Mouse (Mus musculus): ENCODE results near the gene Sntb2. TPM values are rescaled to one million over a fixed set of nuclear protein-coding genes. Genes with fewer than 3 reads are reported as not detected.
A peak's percentile ranks its signal among the peaks of the same experiment; 100 is the strongest.
"Not testable (repeated sequence)": the region's sequence is repeated elsewhere in the genome, so short reads cannot be mapped to it uniquely, and the experiment has no call there.

Sntb2 gene
- total RNA-seq, 2 experiments from 2014 or later = 12.7 to 13.7 TPM

- DNase-seq = no peak
- intact Hi-C loops (cut with DNase I) = loop anchor here (2.0 kb wide), 1 partner anchor 17 kb away; no protein-coding TSS in a partner anchor
These were observed 94.5 kb downstream of the Sntb2 start for GRCm38 (mm10) chr8:107030058-107030457.

- intact Hi-C loops (cut with DNase I) = loop anchor here (1.0 to 2.0 kb wide), 2 partner anchors 16 to 25 kb away; partner anchors contain the start of genes Cog8 and Nip7
These were observed 95.4 kb downstream of the Sntb2 start, which contains the start of gene Vps4a for GRCm38 (mm10) chr8:107030650-107031576. Gene Vps4a (plus strand): TSS chr8:107031222.

GRCm38 (mm10) chr8:107031577-107032090 lies 96.1 kb downstream of the Sntb2 start:
- no peak for DNase-seq
- intact Hi-C loops (cut with DNase I) = loop anchor here (1.0 to 2.0 kb wide), 2 partner anchors 15 to 25 kb away; partner anchors contain the start of genes Cog8 and Nip7

More at GRCm38 (mm10) chr8:107030650-107031576, 95.4 kb downstream of the Sntb2 start, which contains the start of gene Vps4a:
- DNase-seq = peak; percentile 96 to 98

DNA sequence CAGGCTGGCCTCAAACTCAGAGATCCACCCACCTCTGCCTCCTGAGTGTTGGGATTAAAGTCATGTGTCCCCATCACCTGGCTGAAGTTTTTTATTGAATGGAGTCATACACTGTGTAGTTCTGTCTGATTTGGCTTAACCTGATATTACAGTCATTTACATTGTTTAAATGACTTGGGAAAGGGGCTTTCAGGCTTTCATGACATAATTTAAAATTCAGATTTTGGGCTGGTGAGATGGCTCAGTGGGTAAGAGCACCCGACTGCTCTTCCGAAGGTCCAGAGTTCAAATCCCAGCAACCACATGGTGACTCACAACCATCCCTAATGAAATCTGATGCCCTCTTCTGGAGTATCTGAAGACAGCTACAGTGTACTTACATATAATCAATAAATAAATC lies 98.1 kb downstream of the Sntb2 start:
- intact Hi-C loops (cut with DNase I); DNase-seq: not testable (repeated sequence)

- intact Hi-C loops (cut with DNase I) = no loop called here
- no peak for DNase-seq
These were observed 100.1 kb downstream of the Sntb2 start for GRCm38 (mm10) chr8:107035641-107036040.

DNA sequence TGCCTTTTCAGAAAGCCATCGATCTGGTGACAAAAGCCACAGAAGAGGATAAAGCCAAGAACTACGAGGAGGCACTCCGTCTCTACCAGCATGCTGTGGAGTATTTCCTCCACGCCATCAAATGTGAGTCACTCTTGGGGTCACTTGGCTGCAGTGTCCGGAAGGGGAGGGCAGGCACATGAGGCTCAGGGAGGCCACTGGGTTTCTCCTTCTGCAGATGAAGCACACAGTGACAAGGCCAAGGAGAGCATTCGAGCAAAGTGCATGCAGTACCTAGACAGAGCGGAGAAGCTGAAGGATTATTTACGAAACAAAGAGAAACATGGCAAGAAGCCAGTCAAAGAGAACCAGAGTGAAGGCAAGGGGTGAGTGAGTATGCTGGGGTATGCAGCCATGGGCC lies 101.1 kb downstream of the Sntb2 start:
- no peak for DNase-seq
- intact Hi-C loops (cut with DNase I) = no loop called here

- DNase-seq = no peak
- intact Hi-C loops (cut with DNase I) = no loop called here
These were observed 105.1 kb downstream of the Sntb2 start for GRCm38 (mm10) chr8:107040632-107041031.

GRCm38 (mm10) chr8:107045478-107045877 lies 109.9 kb downstream of the Sntb2 start:
- intact Hi-C loops (cut with DNase I) = no loop called here

DNA sequence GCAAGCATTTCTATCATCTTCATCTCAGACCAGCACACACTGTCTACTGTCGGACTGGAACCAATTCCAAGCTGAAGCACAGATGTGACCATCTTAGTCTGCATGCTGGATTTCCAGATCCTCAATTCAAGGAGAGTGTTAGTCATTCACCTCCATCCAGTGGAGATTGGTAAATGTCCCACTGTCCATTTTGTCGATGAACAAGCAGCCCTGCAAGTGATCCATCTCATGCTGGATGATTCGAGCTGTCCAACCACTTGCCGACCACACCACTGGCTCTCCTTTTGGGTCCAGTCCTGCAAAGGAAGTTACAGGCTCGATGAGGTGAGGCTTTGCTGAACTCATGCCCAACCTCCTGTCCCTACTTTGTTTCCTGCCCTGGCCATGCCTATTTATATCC lies 111.4 kb downstream of the Sntb2 start:
- intact Hi-C loops (cut with DNase I) = loop anchor here (2.0 kb wide), 1 partner anchor 16 kb away; the partner anchor contains the start of gene Vps4a
- no peak for DNase-seq

More at GRCm38 (mm10) chr8:107045478-107045877, 109.9 kb downstream of the Sntb2 start:
- DNase-seq = no peak

- DNase-seq = peak; percentile 82 to 88
- intact Hi-C loops (cut with DNase I) = no loop called here
These were observed 112.8 kb downstream of the Sntb2 start, which contains the start of gene Pdf for GRCm38 (mm10) chr8:107048061-107048941. Gene Pdf (minus strand): TSS chr8:107048614.

DNA sequence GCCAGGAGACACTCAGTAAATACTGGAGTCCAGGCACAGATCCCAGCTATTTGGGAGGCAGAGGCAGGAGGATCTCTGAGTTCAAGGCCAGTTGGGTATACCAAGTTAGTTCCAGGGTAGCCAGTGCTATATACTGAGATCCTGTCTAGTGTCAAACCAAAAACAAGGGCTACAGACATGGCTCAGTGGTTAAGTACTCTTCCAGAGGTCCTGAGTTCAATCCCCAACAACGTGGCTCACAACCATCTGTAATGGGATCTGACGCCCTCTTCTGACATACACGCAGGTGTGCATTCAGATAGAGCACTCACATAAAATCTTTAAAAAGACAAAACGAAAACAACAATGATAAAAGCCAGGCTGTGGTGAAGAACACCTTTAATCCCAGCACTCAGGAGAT lies 113.9 kb downstream of the Sntb2 start:
- intact Hi-C loops (cut with DNase I) = no loop called here
- no peak for DNase-seq

DNA sequence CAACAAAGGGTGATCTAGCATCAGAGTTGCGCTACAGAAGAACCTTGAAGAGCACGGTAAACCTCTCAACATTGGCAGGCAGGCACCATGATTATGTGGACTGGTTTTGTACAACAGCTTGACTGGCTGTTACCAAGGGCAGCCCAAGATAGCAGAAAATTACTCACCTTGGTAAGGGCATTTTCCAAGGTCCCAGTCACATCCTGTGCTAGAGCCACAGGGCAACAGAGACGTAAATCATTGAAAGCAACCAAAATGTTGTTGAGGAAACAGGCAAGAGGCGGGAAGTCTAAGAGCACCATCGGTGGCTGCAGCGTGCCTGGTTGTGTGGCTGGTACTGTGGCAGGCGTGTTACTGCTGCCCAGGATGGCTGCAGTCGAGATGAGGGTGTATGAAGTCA lies 116.5 kb downstream of the Sntb2 start:
- intact Hi-C loops (cut with DNase I) = no loop called here

DNA sequence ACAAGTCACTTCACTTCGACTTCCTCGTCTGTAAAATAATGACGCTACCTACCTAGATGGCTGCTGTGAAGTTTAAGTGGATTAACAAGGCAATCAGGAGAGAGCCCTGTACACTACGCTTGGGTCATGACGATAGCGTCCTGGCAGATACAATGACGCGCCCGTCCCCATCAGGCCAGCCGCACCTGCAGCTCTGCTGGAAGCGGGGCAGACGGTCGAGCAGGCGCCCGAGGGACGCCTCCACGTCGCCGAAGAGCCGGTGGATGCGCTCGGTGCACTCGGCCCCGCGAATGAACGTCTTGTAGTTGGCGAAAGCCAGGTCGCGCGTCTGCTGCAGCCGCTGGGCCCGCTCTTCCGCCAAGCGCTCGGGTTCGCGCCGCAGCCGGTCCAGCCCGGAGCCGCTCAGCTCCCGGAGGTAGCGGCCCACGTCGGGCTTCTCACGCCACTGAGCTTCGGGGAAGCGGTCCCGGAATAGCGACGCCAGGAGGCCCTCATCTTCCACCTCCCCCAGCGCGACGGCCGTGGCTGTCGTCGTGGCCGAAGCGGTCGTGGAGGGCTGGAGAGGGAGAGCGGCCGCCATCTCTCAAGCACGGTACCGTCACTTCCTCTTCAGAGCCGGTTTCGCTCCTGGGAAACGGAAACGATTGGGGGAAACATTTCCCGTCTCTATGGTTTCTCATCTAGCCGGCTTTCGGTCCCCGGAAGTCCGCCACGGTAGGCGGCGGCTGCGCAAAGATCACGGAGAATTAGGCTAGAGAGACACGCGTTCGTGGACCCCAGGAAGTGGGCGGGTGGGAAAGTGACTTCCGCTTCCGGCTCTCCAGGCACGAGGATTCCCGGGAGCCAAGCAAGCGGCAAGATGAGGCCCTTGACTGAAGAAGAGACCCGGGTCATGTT lies 120.8 kb downstream of the Sntb2 start, which contains the start of the genes Cog8 and Nip7:
TSS of gene Cog8 (minus strand) at position 614 of the 897 bp plus-strand sequence.
TSS of gene Nip7 (plus strand) at position 802 of the 897 bp plus-strand sequence.
- intact Hi-C loops (cut with DNase I) = loop anchor here (1.0 kb wide), 2 partner anchors 25 to 40 kb away; partner anchors contain the start of genes Terf2 and Vps4a
- DNase-seq = peak; percentile 93 to 94

More for the DNA sequence above, 116.5 kb downstream of the Sntb2 start:
- no peak for DNase-seq

- no peak for DNase-seq
- intact Hi-C loops (cut with DNase I) = loop anchor here (1.0 kb wide), 2 partner anchors 26 to 39 kb away; partner anchors contain the start of genes Terf2 and Vps4a
These were observed 121.4 kb downstream of the Sntb2 start for GRCm38 (mm10) chr8:107056973-107057369.

- intact Hi-C loops (cut with DNase I) = no loop called here
- DNase-seq = no peak
These were observed 127.1 kb downstream of the Sntb2 start for GRCm38 (mm10) chr8:107062613-107063012.

- no peak for DNase-seq
- intact Hi-C loops (cut with DNase I) = no loop called here
These were observed 130.3 kb downstream of the Sntb2 start, which contains the start of gene Tmed6 for GRCm38 (mm10) chr8:107065511-107066496. Gene Tmed6 (minus strand): TSS chr8:107065644.
